Mouse (Mus musculus) midbrain, embryonic 13.5 days (tissue): ENCODE data around the gene Rragd. TPM values are rescaled to one million over a fixed set of nuclear protein-coding genes. Genes with fewer than 3 reads are reported as not detected.

Experiments used
- ATAC-seq: fragments of 200-750 bp; cut with Nextera tagmentation; 2 replicates; pipeline ENCODE4 v1.8.0; 2017; ENCODE audit warnings: mild to moderate bottlenecking, moderate TSS enrichment, moderate library complexity
- H3K27ac ChIP-seq: fragments of 300-500 bp; sonication (generic); 2 replicates; pipeline ENCODE4 v1.5.1; 2015; ENCODE audit warnings: inconsistent platforms, mild to moderate bottlenecking, moderate library complexity
- H3K27me3 ChIP-seq: fragments of 300-500 bp; sonication (generic); 2 replicates; pipeline ENCODE4 v1.6.1; 2015; ENCODE audit warnings: mild to moderate bottlenecking, inconsistent platforms
- H3K36me3 ChIP-seq: fragments of 300-500 bp; sonication (generic); 2 replicates; pipeline ENCODE4 v1.6.1; 2015; ENCODE audit warnings: mild to moderate bottlenecking, inconsistent platforms
- H3K4me1 ChIP-seq: fragments of 300-500 bp; sonication (generic); replicated peaks from 2 replicates; pipeline ENCODE4 v1.6.1; 2015; ENCODE audit warnings: inconsistent platforms
- H3K4me2 ChIP-seq: fragments of 300-500 bp; sonication (generic); replicated peaks from 2 replicates; pipeline ENCODE4 v1.6.1; 2015; ENCODE audit warnings: moderate library complexity, mild to moderate bottlenecking, inconsistent platforms
- H3K4me3 ChIP-seq: fragments of 300-500 bp; sonication (generic); replicated peaks from 2 replicates; pipeline ENCODE4 v1.5.1; 2015; ENCODE audit warnings: mild to moderate bottlenecking, inconsistent platforms
- H3K9ac ChIP-seq: fragments of 300-500 bp; sonication (generic); replicated peaks from 2 replicates; pipeline ENCODE4 v1.6.1; 2015; ENCODE audit warnings: mild to moderate bottlenecking, inconsistent platforms
- H3K9me3 ChIP-seq: fragments of 300-500 bp; sonication (generic); 2 replicates; pipeline ENCODE4 v1.6.1; 2016; ENCODE audit warnings: mild to moderate bottlenecking, inconsistent platforms
- WGBS: fragments of 180-500 bp; shearing (Covaris S2); methylation state at CpG from one replicate; pipeline ENCODE4 v1.1.7; 2015; 5-methylcytosine and 5-hydroxymethylcytosine counted together
- polyA plus RNA-seq: library from polyadenylated mRNA; unstranded; fragments of >200 nt; fragmentation: Nextera tagmentation; extraction: Ambion mirVana; gene quantifications from 2 replicates; pipeline ENCODE4 v1.2.1, GENCODE M21; 2015

Rragd gene
- polyA plus RNA-seq, 1 experiment from 2014 or later = 32.3 TPM

- Histone ChIP-seq H3K4me2 (no peak overlapping the region), H3K9me3 (no peaks in the 10 kb centered on the region), H3K27me3 (no peaks in the 10 kb centered on the region), H3K27ac (no peak overlapping the region), H3K36me3 (peaks cover 26% of the 10 kb centered on the region), H3K4me3 (no peak overlapping the region), H3K9ac (no peak overlapping the region), H3K4me1 (peaks cover under 1% of the 10 kb centered on the region; the same call in 1 of the 2 replicates)
- no peak for ATAC-seq
- 89% methylated on average over 8 of the region's 8 CpGs for WGBS
Measured at GRCm38 (mm10) chr4:33024420-33024819, 41.6 kb downstream of the Rragd start.

GRCm38 (mm10) chr4:33029104-33029503, 46.3 kb downstream of the Rragd start:
- Histone ChIP-seq H3K4me3 (no peak overlapping the region), H3K4me1 (peaks cover 24% of the 10 kb centered on the region), H3K27ac (no peak overlapping the region), H3K4me2 (no peak overlapping the region), H3K9ac (no peak overlapping the region), H3K27me3 (no peaks in the 10 kb centered on the region), H3K9me3 (no peaks in the 10 kb centered on the region), H3K36me3 (peaks cover 8% of the 10 kb centered on the region)
- 92% methylated on average over 7 of the region's 7 CpGs for WGBS
- no peak for ATAC-seq

- Histone ChIP-seq H3K4me3 (peak overlapping the region; percentile 87), H3K9me3 (0 out of 2 replicates have a peak, but pooled peaks cover 4% of the 10 kb centered on the region), H3K36me3 (peaks cover 16% of the 10 kb centered on the region), H3K9ac (peak overlapping the region; percentile 94), H3K4me1 (peaks cover 27% of the 10 kb centered on the region), H3K27ac (peak overlapping the region; percentile 98), H3K4me2 (peak overlapping the region; percentile 60), H3K27me3 (no peaks in the 10 kb centered on the region)
- ATAC-seq = peak; percentile 83
- WGBS = under 1% methylated on average over 55 of the region's 55 CpGs
Measured at GRCm38 (mm10) chr4:33030264-33031194, 47.7 kb downstream of the Rragd start.

- peak within 1 kb of the TSS; percentile 60 for H3K4me2 ChIP-seq
- peak within 1 kb of the TSS; percentile 87 for H3K4me3 ChIP-seq
- peak within 1 kb of the TSS; percentile 94 for H3K9ac ChIP-seq
- H3K27ac ChIP-seq = peak within 1 kb of the TSS; percentile 98
- ATAC-seq = peak; percentile 98
- no peaks in the 10 kb centered on the region for H3K27me3 ChIP-seq
- under 1% methylated on average over 85 of the region's 123 CpGs for WGBS
- H3K36me3 ChIP-seq = peaks cover 20% of the 10 kb centered on the region
- 0 out of 2 replicates have a peak, but pooled peaks cover 5% of the 10 kb centered on the region for H3K9me3 ChIP-seq
- H3K4me1 ChIP-seq = peaks cover 27% of the 10 kb centered on the region
Measured at GRCm38 (mm10) chr4:33031195-33031960, 48.5 kb downstream of the Rragd start, which contains the start of gene Ube2j1. TSS of gene Ube2j1 (plus strand) at chr4:33031416.

GRCm38 (mm10) chr4:33032045-33032444, 49.2 kb downstream of the Rragd start:
- ATAC-seq = no peak
- Histone ChIP-seq H3K4me1 (peaks cover 27% of the 10 kb centered on the region), H3K4me2 (peak overlapping the region; percentile 60), H3K27ac (peak overlapping the region; percentile 98), H3K36me3 (peaks cover 20% of the 10 kb centered on the region), H3K27me3 (no peaks in the 10 kb centered on the region), H3K4me3 (peak overlapping the region; percentile 87), H3K9ac (peak overlapping the region; percentile 94), H3K9me3 (0 out of 2 replicates have a peak, but pooled peaks cover 5% of the 10 kb centered on the region)
- 2% methylated on average over 4 of the region's 4 CpGs for WGBS

- H3K9ac ChIP-seq = no peak overlapping the region
- ATAC-seq = no peak
- H3K9me3 ChIP-seq = 0 out of 2 replicates have a peak, but pooled peaks cover 5% of the 10 kb centered on the region
- no peak overlapping the region for H3K4me3 ChIP-seq
- WGBS = 90% methylated on average over 6 of the region's 6 CpGs
- H3K36me3 ChIP-seq = peaks cover 18% of the 10 kb centered on the region
- no peaks in the 10 kb centered on the region for H3K27me3 ChIP-seq
- H3K27ac ChIP-seq = no peak overlapping the region
- peaks cover 27% of the 10 kb centered on the region for H3K4me1 ChIP-seq
- no peak overlapping the region for H3K4me2 ChIP-seq
Measured at GRCm38 (mm10) chr4:33033515-33033914, 50.7 kb downstream of the Rragd start.

- Histone ChIP-seq H3K4me3 (no peak overlapping the region), H3K36me3 (peaks cover 71% of the 10 kb centered on the region), H3K27ac (no peak overlapping the region), H3K9ac (no peak overlapping the region), H3K27me3 (no peaks in the 10 kb centered on the region), H3K9me3 (0 out of 2 replicates have a peak, but pooled peaks cover 5% of the 10 kb centered on the region), H3K4me1 (no peaks in the 10 kb centered on the region), H3K4me2 (no peak overlapping the region)
- ATAC-seq = no peak
- WGBS = 94% methylated on average over 4 of the region's 4 CpGs
Measured at GRCm38 (mm10) chr4:33039826-33040225, 57.0 kb downstream of the Rragd start.

- no peaks in the 10 kb centered on the region for H3K9me3 ChIP-seq
- H3K4me1 ChIP-seq = no peaks in the 10 kb centered on the region
- no peak for ATAC-seq
- no peak overlapping the region for H3K27ac ChIP-seq
- H3K27me3 ChIP-seq = no peaks in the 10 kb centered on the region
- H3K4me3 ChIP-seq = no peak overlapping the region
- 98% methylated on average over 11 of the region's 11 CpGs for WGBS
- H3K9ac ChIP-seq = no peak overlapping the region
- H3K4me2 ChIP-seq = no peak overlapping the region
- H3K36me3 ChIP-seq = peaks cover 82% of the 10 kb centered on the region
Measured at GRCm38 (mm10) chr4:33049601-33050000, 66.8 kb downstream of the Rragd start.

- ATAC-seq = no peak
- Histone ChIP-seq H3K4me3 (no peak overlapping the region), H3K36me3 (peaks cover 60% of the 10 kb centered on the region), H3K9me3 (no peaks in the 10 kb centered on the region), H3K27me3 (no peaks in the 10 kb centered on the region), H3K27ac (no peak overlapping the region), H3K4me1 (no peaks in the 10 kb centered on the region), H3K9ac (no peak overlapping the region), H3K4me2 (no peak overlapping the region)
- 93% methylated on average over 3 of the region's 3 CpGs for WGBS
Measured at GRCm38 (mm10) chr4:33052055-33052454, 69.2 kb downstream of the Rragd start.

- Histone ChIP-seq H3K4me1 (no peaks in the 10 kb centered on the region), H3K9ac (no peak overlapping the region), H3K36me3 (peaks cover 56% of the 10 kb centered on the region), H3K4me3 (no peak overlapping the region), H3K27me3 (no peaks in the 10 kb centered on the region), H3K9me3 (no peaks in the 10 kb centered on the region), H3K27ac (no peak overlapping the region), H3K4me2 (no peak overlapping the region)
- 91% methylated on average over 5 of the region's 5 CpGs for WGBS
- no peak for ATAC-seq
Measured at GRCm38 (mm10) chr4:33052650-33053049, 69.8 kb downstream of the Rragd start.

GRCm38 (mm10) chr4:33054426-33054825, 71.6 kb downstream of the Rragd start:
- Histone ChIP-seq H3K4me2 (no peak overlapping the region), H3K9ac (no peak overlapping the region), H3K27ac (no peak overlapping the region), H3K4me3 (no peak overlapping the region), H3K4me1 (no peaks in the 10 kb centered on the region), H3K36me3 (peaks cover 40% of the 10 kb centered on the region), H3K27me3 (no peaks in the 10 kb centered on the region), H3K9me3 (no peaks in the 10 kb centered on the region)
- no peak for ATAC-seq

GRCm38 (mm10) chr4:33056317-33056716, 73.5 kb downstream of the Rragd start:
- WGBS = 94% methylated on average over 1 of the region's 1 CpGs
- no peak for ATAC-seq
- H3K27me3 ChIP-seq = no peaks in the 10 kb centered on the region
- no peaks in the 10 kb centered on the region for H3K4me1 ChIP-seq
- H3K9me3 ChIP-seq = no peaks in the 10 kb centered on the region
- peaks cover 24% of the 10 kb centered on the region for H3K36me3 ChIP-seq
- H3K4me3 ChIP-seq = no peak overlapping the region
- H3K9ac ChIP-seq = no peak overlapping the region
- H3K27ac ChIP-seq = no peak overlapping the region
- no peak overlapping the region for H3K4me2 ChIP-seq
